Mouse (Mus musculus) spleen, postnatal 14 days (tissue): Measurements from ENCODE around the gene Ipo8.
A peak's percentile ranks its signal among the peaks of the same experiment; 100 is the strongest.

Experiments used
- DNase-seq, 2 experiments: peaks; one replicate each; pipeline ENCODE4 v3.0.0; 2021 to 2022; ENCODE audit warnings: low spot score in 2 of 2

Ipo8 gene

DNA sequence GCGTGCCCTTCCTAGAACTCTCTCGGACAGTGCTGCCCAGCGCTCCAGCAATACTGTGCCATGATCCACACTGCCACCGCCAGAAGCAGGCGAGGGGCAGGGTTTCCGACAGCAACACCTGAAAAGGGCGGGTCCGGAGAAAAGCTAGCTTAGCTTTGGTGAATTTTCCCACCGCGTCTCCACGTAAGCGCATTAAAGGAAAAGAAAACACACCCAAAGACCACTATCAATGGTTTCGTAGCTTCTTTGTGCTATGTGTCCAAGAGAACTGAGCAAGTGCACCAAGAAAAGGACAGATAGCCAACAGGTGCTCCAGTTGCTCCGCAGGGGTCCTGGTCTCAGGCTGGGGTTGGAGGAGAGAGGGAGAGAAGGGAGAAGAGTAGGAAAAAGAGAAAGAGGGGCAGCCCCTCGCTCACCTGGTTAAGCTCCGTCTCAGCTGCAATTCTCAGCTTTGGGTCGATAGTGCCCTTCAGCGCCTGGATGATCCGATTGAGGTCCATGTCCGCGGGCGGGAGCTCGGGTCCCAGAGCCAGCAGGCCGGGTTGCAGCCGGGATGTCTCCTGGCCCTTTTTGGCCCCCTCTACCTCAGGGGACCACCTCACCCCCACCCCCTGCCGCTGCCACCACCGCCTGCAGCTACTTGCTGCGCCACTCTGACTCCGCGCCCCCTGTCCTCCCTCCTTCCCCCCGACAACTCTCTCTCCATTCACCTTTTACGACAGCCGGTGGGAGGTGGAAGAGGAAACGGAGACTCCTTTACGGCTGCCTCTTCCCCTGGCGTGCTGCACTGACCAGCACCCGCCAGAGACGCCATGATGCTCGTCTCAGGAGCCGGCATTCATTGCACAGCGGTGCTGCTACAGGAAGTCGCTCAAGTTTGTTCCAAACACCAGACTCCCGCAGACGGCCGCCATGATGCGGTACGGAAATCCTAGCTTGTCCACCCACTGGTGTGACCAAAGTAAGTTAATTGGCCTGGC, at the start of gene Ipo8:
Ipo8 (minus strand) TSS at position 720 of the 980 bp plus-strand sequence.
- DNase-seq, result peak; percentile 63 to 72

DNA sequence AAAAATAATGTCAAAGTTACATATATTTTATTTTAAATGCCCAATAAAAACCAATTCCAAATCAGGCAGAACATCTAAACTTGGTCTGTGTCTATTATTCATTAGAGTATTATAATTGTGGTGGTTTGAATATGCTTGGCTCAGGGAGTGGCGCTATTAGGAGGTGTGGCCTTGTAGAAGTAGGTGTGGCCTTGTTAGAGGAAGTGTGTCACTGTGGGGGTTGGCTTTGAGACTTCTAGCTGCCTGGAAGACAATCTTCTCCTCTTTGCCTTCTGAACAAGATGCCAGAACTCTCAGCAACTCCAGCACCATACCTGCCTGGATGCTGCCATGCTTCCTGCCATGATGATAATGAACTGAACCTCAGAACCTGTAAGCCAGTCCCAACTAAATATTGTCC, 42.6 kb upstream of the Ipo8 start:
- no peak for DNase-seq

DNA sequence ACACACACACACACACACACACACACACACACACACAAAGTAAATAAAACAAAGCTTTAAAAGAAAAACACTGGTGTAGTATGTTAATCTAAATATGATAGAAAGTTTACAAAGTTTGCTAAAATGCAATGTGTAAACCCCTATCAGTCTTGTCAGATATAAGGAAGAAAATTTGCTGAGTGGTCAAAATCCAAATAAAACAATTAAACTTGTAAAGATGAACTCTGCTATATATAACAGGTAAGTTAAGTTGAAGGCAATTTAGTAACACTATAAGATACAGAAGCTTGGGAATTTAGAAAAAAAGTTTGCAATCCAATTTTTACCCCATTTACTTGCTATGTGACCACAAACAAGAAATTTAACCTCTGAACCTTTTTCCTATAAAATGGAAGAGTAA, 14.4 kb upstream of the Ipo8 start:
- DNase-seq, result no peak

DNA sequence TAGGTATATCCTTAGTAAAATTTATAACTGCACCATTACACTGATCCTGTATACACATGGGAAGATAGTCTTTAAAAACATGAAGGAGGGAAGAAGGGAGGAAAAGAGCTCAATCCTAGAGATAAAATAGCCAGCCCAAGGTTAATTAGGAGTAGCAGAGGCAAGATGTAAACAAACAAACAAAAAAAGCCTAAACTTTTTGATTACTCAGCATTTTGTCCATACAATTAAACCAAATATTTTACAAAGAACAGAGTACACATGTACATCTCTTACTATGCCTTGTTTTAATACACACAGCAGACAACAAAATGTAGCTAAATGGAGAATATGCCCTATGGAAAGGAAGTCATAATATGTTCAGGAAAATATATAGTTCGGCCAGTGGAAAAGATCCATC, 10.5 kb upstream of the Ipo8 start:
- DNase-seq, result no peak

DNA sequence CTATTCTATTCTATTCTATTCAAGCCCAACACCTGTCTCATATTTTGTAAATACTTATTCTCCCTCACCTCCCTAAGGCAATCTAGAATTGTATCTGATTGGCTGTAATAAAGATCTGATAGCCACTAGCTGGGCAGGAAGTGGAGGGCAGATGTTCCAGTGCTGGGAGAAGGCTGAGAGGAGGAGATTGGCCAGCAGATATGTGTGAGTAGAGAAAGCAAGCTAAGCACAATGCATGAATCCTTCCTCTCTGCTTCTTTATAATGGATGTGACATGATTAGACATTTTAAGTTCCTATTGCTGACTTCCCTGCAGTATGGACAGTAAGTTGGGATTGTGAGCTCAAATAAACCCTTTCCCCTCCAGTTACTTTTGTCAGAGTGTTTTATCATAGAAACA, 7.2 kb upstream of the Ipo8 start:
- DNase-seq, result no peak

DNA sequence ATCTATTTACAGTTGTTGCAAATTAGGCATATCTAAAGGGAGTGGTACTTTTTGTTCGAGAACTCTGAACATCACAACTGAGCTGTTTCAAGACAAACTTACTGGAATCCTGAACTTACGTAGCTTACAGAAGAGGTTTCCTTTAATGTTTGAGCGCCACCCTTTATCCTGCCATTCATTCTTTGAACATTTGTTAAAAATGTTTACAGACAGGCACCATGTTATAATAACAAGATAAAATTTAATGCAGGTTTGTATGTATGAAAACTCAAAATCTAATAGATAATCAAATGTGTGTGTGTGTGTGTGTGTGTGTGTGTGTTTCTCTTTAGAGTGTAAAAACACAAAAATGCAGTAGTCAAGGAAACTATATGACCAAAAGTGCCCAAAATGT, 458 bp upstream of the Ipo8 start:
- DNase-seq, result no peak

DNA sequence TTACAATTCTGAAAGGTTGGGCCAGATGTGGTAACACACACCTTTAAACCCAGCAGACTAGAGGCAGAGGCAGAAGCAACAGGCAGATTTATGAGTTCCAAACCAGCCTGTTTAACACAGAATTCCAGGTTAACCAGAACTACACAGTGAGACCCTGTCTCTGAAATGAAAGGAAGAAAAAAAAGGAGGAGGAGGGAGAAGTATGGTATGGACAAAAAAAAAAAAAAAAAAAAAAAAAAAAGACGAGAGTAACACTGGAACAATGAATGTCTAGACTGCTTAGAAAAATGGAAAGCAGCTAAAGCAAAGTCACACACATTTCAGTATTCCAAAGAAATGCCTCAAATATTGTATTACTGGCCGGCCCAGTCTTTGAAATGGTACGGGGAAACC, 916 bp downstream of the Ipo8 start:
- DNase-seq, result no peak

DNA sequence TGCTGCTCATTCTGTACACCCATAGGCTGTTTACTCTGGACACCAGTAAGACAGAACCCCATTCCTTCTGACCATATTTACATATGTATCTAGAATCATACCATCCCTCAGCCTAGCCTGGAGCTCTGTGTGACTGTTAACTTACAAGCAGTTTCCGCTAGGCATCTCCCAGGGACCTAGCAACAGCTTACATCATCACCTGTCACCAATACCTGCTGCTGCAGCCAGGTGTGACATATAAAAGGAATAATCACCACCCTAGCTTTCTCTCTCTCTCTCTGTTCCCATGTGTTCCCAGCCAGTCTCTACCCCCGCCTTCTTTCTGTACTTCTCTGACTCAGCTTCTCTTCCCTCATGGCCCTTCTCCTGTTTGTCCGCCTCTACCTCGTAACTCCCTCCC, 5.1 kb downstream of the Ipo8 start:
- DNase-seq, result no peak

DNA sequence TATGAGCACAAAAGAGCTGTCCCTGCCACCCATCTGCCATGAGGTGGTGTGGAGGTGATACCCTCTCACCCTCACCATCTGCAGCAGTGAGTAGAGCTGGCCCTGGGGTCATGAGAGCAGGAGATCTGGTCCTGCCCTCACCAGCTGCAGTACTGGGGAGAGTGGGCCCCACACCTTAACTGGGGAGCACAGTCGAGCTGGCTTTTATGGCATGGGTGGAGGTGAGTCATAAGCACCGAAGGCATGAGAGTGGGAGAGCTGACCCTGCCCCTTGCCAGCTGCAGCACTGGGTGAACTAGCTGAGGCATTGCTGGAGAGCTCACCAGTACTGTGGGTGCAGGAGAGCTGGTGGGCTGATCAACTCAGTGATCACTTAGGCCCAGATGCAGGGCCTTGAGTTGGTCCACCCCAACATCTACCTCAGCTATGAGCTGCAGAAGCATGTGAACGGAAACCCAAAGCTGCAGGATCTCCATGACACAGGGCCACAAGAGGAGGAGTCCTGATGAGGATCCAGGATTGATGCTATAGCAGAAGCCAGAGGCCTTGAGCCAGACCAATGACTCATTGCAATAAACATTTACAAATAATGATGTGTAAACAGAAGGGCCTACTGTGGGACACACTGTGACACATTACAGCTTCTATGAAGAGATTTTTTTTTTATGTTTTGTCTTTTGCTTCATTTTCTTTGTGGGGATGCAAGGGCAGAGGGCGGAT, 12.5 kb downstream of the Ipo8 start:
- DNase-seq, result no peak

DNA sequence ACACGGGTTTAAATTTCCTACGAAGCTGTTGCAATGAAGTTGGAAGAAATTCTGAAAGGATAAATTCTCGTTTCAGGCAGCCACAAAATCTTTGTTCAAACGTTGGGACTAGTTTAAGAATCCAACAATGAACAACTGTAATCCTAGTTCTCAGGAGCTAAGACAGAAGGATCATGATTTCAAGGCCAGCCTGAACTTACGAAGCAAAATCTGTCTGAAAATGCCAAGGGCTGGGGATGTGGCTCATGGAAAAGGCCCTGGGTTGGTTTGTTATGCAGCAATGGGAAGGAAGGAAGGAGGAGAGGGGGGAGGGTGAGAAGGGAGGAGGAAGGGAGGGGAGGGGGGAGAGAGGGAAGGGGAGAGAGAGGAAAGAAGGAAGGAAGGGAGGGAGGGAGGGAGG, 14.5 kb downstream of the Ipo8 start:
- no peak for DNase-seq

DNA sequence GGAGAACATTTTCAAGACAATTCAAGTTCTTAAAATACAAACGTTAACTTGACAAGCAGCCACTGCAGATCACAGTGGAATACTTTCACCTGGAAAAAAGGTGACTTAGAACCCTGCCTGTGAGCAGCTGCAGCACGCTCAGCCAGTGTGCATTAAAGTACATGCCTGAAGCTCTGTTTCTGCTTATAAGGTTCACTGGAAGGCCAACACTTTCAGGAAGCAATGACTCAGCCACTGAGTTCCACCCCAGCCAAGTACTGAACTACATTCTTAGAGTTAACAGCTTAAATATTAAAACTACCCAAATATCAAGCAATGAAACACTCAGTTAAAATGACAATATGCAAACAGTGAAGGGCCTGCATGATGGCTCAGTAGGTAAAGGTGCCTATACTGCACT, 20.1 kb downstream of the Ipo8 start:
- DNase-seq, result no peak

DNA sequence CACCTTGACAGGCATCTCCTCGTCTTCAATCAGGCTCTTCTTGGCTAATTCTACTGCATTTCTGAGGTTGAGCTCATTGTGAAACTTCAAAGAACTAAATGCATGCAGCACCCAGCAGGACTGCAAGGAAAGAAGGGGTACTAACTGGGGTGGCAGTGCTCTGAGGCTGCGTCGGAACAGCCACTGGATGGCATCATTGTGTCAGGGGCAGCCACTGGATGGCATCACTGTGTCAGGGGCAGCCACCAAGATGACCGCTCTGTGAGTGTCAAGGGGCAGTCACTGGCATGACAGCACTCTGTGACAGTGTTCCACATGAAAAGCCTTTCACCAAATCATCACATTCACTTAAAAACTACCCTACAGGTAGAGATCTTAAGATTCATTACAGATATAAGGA, 31.5 kb downstream of the Ipo8 start:
- DNase-seq, result no peak

DNA sequence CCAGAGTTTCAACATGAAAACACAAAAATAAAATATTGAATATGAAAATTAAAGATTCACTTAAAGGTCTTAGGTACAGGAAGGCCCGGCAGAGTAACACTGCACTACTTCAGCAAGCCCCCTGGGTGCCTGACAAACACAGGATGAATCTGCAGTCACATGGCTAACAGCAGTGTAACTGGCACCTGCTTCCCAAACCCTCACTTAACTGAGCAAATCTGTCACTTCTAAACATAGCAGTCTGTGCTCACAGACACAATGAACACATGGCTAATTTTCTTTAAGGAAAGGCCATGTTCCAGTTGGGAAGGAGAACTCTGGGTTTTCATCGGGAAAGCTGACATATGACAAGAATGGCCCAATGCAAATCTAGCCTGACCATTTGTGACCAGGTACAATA, 36.1 kb downstream of the Ipo8 start:
- DNase-seq, result no peak

DNA sequence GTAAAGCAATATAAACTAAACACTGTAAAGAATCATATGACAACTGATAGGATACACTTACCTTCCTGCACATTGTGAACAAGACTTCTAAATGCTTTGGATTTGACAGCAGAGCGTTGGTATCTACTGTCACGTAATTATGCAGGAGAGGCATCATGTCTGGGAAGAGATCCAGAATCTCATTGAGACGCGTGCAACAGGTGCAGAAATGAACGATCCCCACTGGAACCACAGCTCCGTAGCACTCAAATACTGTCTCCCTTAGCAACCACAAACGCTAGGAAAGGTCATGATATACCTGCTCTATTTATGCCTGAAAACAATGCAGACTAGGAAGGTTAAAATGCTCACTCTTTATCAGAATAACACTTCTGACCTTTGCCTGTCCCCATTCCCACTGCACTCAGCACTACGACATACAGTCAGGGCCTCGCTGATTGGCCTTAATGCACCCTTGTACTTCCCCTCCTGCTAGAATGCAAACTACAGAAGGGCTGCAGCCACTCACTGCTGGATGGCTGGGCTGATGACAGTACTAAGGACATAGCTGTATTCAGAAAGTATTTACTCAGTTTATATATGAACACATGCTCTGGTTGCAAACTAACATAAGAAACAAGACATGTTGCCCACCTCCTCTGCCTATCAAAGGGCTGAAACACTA, 42.1 kb downstream of the Ipo8 start:
- DNase-seq, result no peak

DNA sequence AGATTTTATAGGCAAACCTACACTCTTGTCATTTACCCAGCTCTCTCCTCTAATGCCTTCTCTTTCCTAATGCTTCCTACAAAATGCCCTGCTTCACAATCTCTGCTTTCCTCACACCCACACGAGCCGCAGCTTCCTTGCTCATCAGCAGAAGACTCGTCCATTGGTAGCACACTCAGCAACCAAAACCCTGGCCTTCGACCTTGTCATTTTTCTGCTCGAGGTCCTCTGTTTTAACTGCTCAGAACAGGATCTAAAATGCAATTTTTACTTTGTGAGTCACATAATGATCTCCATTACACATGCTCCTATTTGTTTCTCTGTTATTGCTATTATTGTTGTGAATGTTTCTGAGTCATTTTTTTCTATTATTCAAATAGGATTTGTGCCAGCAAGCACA, 45.1 kb downstream of the Ipo8 start:
- DNase-seq, result no peak

DNA sequence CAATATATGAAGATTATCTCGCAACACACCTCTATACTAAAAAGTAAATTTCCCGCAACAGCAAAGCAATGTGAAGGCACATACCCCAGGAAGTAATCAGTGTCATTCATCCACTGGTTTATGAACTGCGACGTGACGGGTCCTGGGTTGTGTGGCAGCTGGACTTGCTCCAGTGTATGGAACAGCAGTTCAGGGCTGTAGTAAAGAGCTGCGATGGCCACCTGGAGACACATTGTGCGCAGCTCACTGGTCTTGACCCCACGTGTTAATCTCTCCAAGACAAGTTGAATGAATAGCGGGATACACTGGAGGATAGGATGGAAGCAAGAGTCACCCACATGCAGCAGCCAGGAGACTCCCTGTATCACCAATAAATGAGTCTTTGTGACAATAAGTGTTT, 46.8 kb downstream of the Ipo8 start:
- DNase-seq, result no peak

DNA sequence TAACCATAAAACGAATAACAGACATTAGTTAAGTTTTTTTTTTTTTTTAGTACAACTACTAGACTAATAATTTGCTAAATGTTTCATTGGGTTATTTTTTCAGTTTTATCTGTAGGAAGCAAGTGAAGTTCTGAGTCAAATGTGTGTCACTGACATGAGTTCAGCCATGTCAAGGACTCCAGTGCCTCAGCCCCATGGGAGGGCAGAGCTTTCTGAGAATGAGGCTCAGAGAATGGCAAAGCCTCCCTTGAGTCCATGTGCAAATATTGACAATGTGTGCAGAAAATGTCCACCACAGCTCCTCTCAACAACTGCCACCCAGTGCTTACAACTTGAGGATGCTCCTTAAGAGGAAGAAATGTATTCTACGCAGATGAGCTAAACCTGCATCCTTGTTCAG, 55.0 kb downstream of the Ipo8 start:
- no peak for DNase-seq

DNA sequence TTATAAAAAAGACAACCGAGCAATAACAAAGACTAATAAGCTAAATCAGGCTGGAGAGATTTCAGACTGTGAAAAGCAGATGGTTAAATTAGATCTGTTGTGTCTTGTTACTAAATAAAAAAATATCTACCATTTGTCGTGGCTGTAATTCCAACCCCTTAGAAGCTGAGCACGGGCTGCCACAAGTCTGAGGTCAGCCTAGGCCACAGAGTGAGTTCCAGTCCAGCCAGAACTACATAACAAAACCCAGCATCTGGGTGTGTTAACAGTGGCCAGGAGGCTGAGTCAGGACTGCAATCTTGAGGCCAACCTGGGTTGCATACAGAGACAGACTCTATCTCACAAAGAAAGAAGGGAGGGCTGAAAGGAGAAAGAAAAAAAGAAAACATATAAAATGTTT, 59.8 kb downstream of the Ipo8 start:
- DNase-seq, result no peak

DNA sequence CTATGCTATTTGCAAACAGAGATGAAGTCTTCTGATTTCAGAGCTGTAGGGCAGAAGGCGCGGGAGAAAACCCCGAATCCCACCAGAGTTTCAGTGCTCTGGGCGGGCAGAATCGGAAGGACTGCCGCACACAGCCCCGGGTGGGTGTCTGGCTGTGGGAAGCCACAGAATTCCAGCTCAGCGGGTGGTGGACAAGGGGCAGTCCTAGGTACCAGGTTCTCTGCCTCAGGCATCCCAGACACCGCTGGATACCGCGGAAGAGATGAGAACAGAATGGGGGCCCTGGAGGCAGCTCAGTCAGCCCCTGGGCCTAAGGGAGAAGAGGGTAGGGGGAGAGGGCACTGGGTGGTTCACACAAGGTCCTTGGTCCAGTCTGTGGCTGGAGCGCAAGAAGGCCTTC, 62.8 kb downstream of the Ipo8 start:
- DNase-seq, result no peak

DNA sequence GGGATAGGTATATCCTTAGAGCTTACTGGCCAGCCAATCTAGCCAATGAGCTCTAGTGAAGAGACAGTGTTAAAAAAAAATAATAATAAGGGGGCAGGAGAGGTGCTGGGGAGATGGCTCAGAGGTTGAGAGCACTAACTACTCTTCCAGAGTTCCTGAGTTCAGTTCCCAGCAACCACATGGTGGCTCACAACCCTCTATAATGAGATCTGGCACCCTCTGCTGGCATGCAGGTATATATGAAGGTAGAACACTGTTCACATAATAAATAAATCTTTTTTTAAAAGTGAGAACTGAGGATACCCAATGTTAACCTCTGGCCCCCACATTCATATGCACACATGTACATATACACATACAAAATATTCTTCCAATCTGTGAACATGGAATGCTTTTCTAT, 64.0 kb downstream of the Ipo8 start:
- no peak for DNase-seq

DNA sequence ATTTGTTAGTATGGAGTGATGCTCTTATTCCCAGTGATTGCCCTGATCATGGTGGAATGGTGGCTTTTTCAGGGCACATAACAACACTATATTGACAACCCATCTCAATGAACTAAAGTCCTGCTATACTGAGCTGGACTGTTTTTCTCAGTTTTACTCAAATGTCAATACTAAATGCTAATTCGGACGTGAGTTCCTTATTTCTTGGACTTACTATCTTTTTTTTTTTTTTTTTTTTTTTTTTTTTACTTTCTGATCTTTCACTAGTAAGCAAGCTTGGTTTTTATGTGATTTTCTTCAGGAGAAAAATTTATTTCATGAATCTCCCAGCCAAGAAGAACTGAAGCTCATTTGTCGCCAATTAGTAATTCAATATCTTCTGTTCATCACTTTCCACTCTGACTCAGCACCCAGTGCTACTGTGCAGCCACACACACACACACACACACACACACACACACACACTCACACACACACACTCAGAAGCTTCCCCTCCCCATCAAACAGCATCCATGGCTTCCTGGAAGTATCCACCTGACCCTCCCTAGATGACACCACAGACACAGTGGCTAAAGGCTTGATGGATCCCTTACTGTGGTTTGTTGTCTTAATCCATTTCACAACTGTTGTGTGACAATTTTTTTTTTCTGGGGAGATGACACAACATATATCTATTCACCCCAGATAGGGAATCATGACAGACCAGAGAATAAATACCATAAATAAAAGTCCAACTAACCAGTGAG, 69.1 kb downstream of the Ipo8 start:
- DNase-seq, result no peak

DNA sequence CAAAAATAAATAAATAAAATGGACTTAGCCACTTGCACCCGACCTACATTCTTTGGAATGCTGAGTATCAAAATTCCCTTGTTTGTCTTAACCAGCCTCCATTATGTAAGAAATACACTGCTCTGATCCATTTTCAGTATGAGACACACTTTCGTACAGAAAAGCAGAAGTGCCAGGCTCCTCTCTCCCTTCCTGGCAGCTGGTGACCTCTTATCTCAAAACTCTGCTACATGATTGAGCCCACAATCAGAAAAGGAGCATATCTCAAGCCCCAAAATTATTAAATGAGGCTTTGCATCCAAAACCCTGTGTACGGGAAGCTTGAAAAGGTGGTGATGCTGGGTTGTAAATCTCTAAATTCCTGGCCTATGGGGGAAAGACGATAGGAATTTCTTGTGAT, 69.8 kb downstream of the Ipo8 start:
- DNase-seq, result no peak
